Comparison of ENCODE assay signal across 8 mouse cellular contexts in genomic region chr2:153142620-153143199, GRCm38 (mm10). TPM values are rescaled to one million over a fixed set of nuclear protein-coding genes. Genes with fewer than 3 reads are reported as not detected.
DNase-seq lines count a peak whose midpoint lies in the region; ATAC-seq and TF ChIP-seq lines count a peak whose summit lies in the region.

No protein-coding gene starts in this region.

- TF ChIP-seq CTCF in G1E (IDR thresholded peaks at IDR 0.05; ENCODE audit: low read depth, low read length): peak; percentile 50; the same call in 1 of the 2 replicates
- peak; percentile 86 for TF ChIP-seq CTCF in forebrain, postnatal 0 days (IDR thresholded peaks at IDR 0.05; ENCODE audit: low read depth)

- 31% methylated on average over 10 of the region's 10 CpGs for WGBS in forebrain, postnatal 0 days

- no peak overlapping the region for H3K27ac ChIP-seq in forebrain, postnatal 0 days (ENCODE audit: low read depth, low read length)

- H3K9ac ChIP-seq in forebrain, postnatal 0 days: no peak overlapping the region

- no peak overlapping the region for H3K4me2 ChIP-seq in forebrain, postnatal 0 days (ENCODE audit: low read depth)

- H3K27me3 ChIP-seq in G1E (ENCODE audit: insufficient read depth, low read length): peaks cover 43% of the 10 kb centered on the region
- no peaks in the 10 kb centered on the region; the same call in none of the 2 replicates for H3K27me3 ChIP-seq in forebrain, postnatal 0 days (ENCODE audit: insufficient read depth, low read length)

- H3K9me3 ChIP-seq in G1E (replicated peaks): no peaks in the 10 kb centered on the region
- H3K9me3 ChIP-seq in forebrain, postnatal 0 days (ENCODE audit: low read length): no peaks in the 10 kb centered on the region

- H3K4me3 ChIP-seq in G1E (ENCODE audit: low read depth, low read length): no peak overlapping the region
- no peak overlapping the region for H3K4me3 ChIP-seq in forebrain, postnatal 0 days (ENCODE audit: low read depth, low read length)

- H3K36me3 ChIP-seq in G1E (replicated peaks): no peaks in the 10 kb centered on the region
- no peaks in the 10 kb centered on the region for H3K36me3 ChIP-seq in forebrain, postnatal 0 days (ENCODE audit: insufficient read depth)

- ATAC-seq in G1E (ENCODE audit: extremely low read depth, insufficient number of reproducible peaks, low FRiP score, poor library complexity, severe bottlenecking): no peak
- ATAC-seq in forebrain, postnatal 0 days: peak; percentile 43
- ATAC-seq in megakaryocyte, adult 5-6 weeks (ENCODE audit: poor library complexity, severe bottlenecking): peak; percentile 25; the same call in 1 of the 2 replicates

- DNase-seq in left cerebral cortex, adult 18-20 months (ENCODE audit: low spot score in 2 of 2): peak; percentile 58 to 67
- no peak for DNase-seq in left cerebral cortex, adult 11 months (ENCODE audit: low spot score)
- DNase-seq in G1E (ENCODE audit: low spot score): no peak
- DNase-seq in cerebellum, adult 11 months: peak; percentile 58
- DNase-seq in forebrain, postnatal 0 days: peak; percentile 82
- peak; percentile 52 to 59 for DNase-seq in kidney, postnatal 25 days
- peak; percentile 68 for DNase-seq in testis, postnatal 10 days (ENCODE audit: low spot score)

- peaks cover 5% of the 10 kb centered on the region; the same call in 1 of the 2 replicates for H3K4me1 ChIP-seq in G1E (ENCODE audit: insufficient read depth, low read depth, low read length)
- no peaks in the 10 kb centered on the region for H3K4me1 ChIP-seq in forebrain, postnatal 0 days (ENCODE audit: insufficient read depth)

RNA-seq across cellular contexts. Expression of gene Tm9sf4, which starts 18.4 kb away (rescaled TPM):
- 100 to 1,000 TPM; 101 to 106 TPM for total RNA-seq in left cerebral cortex, adult 18-20 months (2021)
- total RNA-seq in G1E (2014; fragmentation: Nextera tagmentation) (90.5 and 109 TPM in 2 replicates), G1E (2017) (42.9 and 46.8 TPM in 2 replicates)
- polyA plus RNA-seq in G1E (2012): 27.9 and 35.2 TPM in 2 replicates
- total RNA-seq in forebrain, postnatal 0 days (2014; rRNA removed): 42.8 and 60.4 TPM in 2 replicates
- polyA plus RNA-seq in forebrain, postnatal 0 days (2015; fragmentation: Nextera tagmentation; extraction: Ambion mirVana): 52.5 and 69.3 TPM in 2 replicates
- 50.1 and 56.9 TPM in 2 replicates for total RNA-seq in megakaryocyte, adult 5-6 weeks (2015)
- 78.7 and 85.5 TPM in 2 replicates for total RNA-seq in megakaryocyte, adult 5-6 weeks (2017)

RNA-seq across cellular contexts. Expression of gene Hck, which starts 34.4 kb away (rescaled TPM):
- 1 to 10 TPM; 2.3 to 3.3 TPM for total RNA-seq in left cerebral cortex, adult 18-20 months (2021)
- not detected in 2 replicates for total RNA-seq in G1E (2014; fragmentation: Nextera tagmentation)
- 0.05 TPM in 1 of 2 replicates, not detected in the other for total RNA-seq in G1E (2017)
- polyA plus RNA-seq in G1E (2012): not detected in 2 replicates
- total RNA-seq in forebrain, postnatal 0 days (2014; rRNA removed): 3.1 and 5.7 TPM in 2 replicates
- 2.6 and 3.5 TPM in 2 replicates for polyA plus RNA-seq in forebrain, postnatal 0 days (2015; fragmentation: Nextera tagmentation; extraction: Ambion mirVana)
- total RNA-seq in megakaryocyte, adult 5-6 weeks (2015): 207 and 212 TPM in 2 replicates
- total RNA-seq in megakaryocyte, adult 5-6 weeks (2017): 279 and 282 TPM in 2 replicates

Comparison
In these comparisons a context has a peak if more than half of its experiments do, and no peak if none do; other contexts are left out.
1. DNase-seq: peak in left cerebral cortex, adult 18-20 months (2 of 2), cerebellum, adult 11 months (single experiment), forebrain, postnatal 0 days (single experiment), kidney, postnatal 25 days (2 of 2) and testis, postnatal 10 days (single experiment); none in left cerebral cortex, adult 11 months (single experiment) and G1E (single experiment).
2. RNA of gene Hck, which starts 34.4 kb away (total RNA-seq): 207 to 282 TPM in megakaryocyte, adult 5-6 weeks; 2.3 to 3.3 TPM in left cerebral cortex, adult 18-20 months, 3.1 to 5.7 TPM in forebrain, postnatal 0 days and 0.05 TPM in G1E; every median in the first group is over 10 times any median in the second.